Mouse (Mus musculus) urinary bladder, postnatal 25 days (tissue): ENCODE measurements around the gene Ywhae.

ENCODE experiments used
- DNase-seq: peaks from one replicate; pipeline ENCODE4 v3.0.0; 2022; ENCODE audit warnings: low spot score

Gene Ywhae

GRCm38 (mm10) chr11:75794602-75795320 lies 62.1 kb downstream of the Ywhae start:
- no peak for DNase-seq

GRCm38 (mm10) chr11:75795321-75795636 lies 62.6 kb downstream of the Ywhae start:
- DNase-seq, result no peak

- peak; percentile 25 for DNase-seq
These were observed 63.4 kb downstream of the Ywhae start, which contains the start of gene Doc2b for GRCm38 (mm10) chr11:75796029-75796445. Doc2b (minus strand) TSS chr11:75796049.

GRCm38 (mm10) chr11:75796536-75797246 lies 64.0 kb downstream of the Ywhae start:
- DNase-seq, result no peak

- no peak for DNase-seq
These were observed 68.7 kb downstream of the Ywhae start for GRCm38 (mm10) chr11:75801369-75801768.

GRCm38 (mm10) chr11:75801771-75802550 lies 69.3 kb downstream of the Ywhae start:
- no peak for DNase-seq

- no peak for DNase-seq
These were observed 74.8 kb downstream of the Ywhae start for GRCm38 (mm10) chr11:75807486-75807885.

GRCm38 (mm10) chr11:75810526-75810925 lies 77.9 kb downstream of the Ywhae start:
- DNase-seq, result no peak

GRCm38 (mm10) chr11:75811900-75812299 lies 79.2 kb downstream of the Ywhae start:
- peak; percentile 71 for DNase-seq

GRCm38 (mm10) chr11:75813085-75813484 lies 80.4 kb downstream of the Ywhae start:
- DNase-seq, result no peak
